Mouse (Mus musculus) WW6 (cell line): ENCODE results near the gene Gm6525.
A peak's percentile ranks its signal among the peaks of the same experiment; 100 is the strongest.

Experiments
- DNase-seq: peaks from one replicate; pipeline ENCODE4 v3.0.0-alpha.2; 2013; ENCODE audit warnings: low read depth, low spot score

The Gm6525 gene

DNA sequence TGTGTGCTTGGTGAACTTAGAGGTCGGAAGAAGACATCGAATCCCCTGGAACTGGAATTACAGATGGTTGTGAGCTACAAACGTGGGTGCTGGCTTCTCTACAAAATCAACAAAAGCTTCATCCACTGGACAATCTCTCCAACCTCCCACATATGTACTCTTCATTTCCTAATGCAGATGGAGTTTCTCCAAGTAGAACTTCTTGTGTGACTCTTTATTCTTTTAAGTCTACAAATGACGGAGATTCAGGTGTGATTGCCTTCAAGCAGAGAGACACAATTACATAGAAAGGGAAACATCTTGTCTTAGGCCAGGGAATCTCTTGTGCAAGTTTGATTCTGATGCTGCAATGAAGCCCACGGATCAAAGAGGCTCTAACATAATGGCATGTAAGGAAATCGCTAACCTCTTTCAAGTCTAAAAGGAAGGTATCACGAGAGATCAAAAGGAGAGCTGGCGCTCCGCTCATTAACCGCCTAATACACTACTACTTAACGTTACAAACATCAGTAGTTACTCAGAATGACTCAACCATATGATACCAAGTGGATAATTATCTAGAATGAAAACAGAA is at the start of gene Gm6525:
TSS of gene Gm6525 (plus strand) at position 524 of the 574 bp plus-strand sequence.
- DNase-seq = no peak

DNA sequence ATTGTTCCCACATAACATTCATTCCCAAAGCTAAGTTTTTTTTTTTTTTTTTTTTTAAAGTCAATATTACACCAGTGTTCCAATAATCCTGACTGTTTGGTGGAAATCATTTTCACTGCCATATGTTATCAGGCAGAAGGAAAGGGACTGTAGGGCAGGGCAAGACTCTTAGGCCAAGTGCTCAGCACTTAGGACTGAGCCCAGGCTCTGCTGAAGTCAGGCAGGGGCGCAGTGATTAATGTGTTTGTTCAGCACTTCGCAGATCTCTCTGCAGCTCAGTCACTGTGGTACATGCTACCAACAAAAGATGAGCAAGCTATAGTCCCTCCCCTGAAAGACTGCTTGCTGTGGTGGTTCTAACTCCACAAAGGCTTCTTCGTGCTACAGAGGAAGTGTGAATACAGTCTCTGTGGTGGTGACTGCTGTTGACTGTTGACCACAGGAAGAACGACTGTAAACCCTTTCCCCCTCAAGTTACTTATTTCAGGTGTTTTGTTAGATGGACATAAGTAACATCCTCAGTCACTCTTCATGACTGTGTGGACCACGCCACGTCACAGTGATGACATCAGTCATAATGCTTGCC is 48.1 kb upstream of the Gm6525 start:
- DNase-seq = no peak

DNA sequence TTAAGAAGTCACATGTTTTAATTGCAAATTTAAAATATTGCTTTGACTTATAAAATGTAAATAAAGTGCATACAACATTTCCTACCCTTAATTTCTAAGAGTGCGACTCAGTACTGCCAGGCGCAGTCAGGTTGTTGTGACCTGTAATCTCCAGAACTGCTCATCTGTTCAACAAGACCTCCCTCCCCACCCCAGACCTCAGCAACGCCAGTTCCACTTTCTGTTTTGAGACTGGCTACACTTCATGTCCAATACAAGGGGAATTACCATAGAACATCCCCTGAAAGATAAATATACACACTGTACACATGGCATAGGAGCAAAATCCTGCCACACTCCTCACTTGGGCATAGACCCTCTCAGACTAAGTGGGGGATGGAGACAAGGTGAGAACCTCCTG is 47.2 kb upstream of the Gm6525 start:
- DNase-seq = no peak

DNA sequence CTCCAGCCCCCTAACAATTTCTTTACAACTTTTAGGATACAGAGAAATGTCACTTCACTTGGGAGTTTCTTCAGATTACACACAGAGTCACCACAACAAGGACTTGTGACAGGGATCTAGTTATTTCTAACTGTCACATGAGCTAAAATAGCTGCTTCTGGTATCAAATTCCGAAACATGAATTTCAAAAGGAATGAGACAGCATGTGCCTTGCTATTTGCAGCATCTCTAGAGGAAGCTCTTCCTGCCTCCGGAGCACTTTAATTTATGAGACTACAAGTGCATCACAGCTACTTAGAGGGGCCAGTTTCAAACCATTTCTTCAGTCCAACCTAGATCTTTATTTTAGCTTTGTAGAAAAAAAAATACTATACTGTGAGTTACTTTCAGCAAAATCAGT is 46.5 kb upstream of the Gm6525 start:
- DNase-seq = no peak

DNA sequence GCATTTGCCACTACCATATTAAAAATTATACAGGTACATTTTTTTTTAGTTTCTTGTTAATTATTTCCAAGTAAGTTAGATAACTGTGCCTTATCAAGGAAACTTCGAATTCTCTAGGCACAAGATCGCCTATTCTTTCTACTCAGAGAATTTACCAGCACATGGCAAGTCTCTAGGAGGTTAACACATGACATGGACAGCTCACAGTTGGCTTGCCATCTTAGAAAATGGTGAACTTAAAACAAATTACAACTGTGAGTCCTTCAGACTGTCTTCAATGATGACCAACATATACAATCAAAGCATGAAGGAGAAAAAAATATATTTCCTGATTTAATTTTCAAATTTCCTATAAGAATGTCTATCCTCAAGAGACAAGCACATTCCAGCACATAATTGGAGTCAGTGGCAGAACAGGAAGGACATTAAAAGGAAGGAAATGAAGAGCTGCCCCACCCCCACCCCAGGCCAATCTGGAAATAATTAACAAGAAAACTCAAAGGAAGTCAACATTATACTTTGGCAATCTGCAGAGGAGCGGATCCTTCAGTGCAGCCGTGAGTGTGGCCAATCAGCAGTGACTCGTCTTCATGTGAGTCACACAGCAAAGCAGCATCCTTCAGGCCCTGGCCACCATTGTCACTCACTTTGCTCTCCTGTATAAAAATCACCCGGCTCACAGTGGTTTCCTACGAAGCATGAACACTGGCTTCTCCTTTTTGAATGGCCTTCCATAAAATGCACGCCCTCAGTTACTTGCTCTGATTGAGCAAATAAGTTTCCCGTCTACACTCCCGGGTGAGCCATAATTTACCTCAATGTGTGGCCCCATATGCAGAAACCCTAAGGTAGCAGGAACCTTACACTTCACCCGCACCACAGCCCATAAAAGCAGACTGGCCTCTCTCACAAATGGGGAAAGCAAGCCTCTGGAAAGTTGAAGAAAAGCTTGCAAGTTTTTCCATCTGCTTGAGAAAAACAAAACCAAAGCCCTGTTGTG is 44.7 kb upstream of the Gm6525 start:
- no peak for DNase-seq

DNA sequence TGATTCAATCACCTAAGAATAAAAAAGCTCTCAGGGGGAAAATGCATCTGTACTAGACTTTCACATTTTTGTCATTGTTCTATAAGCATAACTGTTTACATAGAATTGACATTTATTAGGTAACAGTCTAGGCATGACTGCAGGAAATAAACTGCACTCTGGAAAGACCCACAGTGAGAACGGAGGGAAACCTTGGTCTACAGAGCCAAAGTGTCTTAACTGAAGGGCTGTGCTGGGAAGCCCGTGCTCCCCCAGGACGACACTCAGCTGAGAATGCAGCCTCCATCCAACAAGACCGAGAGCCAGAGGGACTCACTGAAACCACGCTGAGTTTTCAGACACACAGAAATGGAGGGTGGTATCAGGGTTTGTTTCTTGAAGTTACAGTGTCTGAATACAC is 43.1 kb upstream of the Gm6525 start:
- DNase-seq = no peak

DNA sequence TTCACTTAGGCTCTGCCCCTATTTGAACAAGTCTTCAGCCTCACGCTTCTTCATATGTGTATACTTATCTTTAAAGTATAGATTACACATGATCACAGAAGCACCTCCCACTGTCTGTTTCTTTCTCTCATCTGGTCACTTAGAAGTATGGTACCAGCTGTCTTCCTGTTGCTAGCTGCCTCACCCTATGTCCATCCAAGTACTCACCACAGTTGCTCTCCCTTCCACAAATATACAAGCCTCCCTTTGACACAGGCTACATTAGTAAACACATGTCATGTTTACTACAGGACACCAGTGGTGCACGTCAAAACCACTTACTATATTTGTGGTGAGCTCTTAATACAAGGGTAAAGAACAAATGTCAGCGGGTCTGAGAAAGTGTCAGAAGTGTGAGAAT is 42.5 kb upstream of the Gm6525 start:
- DNase-seq = no peak

DNA sequence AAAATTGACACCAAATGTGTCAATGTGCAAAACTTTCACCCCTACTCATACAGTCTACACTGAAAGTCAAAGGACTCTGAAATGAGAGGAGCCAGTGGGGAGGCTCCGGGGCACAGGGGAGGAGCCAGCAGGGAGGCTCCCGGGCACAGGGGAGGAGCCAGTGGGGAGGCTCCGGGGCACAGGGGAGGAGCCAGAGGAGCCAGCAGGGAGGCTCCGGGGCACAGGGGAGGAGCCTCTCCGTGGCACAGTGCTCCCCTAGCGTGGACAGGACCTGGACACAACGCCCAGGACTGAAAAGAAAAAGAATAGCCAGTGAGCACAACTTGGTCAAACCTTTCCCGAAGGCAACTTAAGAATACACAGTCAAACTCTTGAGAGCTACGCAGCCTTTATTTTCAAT is 38.5 kb upstream of the Gm6525 start:
- no peak for DNase-seq

DNA sequence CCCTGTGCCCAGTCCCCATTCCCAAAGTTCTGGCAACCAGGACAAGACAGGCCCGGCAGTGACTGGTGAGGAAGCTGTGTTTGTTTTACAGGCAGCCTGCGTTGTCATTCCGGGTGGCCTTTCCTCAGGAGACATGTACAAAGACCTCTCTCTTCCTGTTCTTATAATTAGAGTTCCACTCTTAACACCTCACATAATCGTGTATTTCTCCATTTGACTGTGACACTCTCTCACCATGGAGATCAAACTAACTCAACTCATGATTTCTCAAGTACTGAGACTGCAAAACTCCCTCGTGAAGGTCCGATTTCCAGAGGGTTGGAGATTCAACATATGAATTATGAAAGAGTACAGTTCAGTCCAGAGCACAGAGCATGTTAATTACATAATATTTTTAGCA is 38.0 kb upstream of the Gm6525 start:
- DNase-seq = no peak

DNA sequence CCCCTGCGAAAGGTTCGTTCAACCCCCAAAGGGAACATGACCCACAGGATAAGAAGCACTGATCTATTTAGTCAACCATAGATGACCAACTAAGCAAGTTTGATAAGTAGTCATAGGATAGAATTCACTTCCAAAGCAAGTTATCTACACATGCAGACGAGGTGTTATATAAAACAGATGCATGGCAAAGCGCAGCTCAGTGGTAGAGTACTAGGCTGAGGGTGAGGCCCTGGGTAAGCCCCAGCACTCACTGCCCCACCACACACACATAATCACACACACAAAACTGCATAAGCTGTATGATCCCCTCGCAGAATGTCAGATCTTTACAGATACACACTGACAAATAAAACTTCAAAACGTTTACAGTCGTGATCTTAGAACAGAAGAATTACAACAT is 37.4 kb upstream of the Gm6525 start:
- DNase-seq = no peak

DNA sequence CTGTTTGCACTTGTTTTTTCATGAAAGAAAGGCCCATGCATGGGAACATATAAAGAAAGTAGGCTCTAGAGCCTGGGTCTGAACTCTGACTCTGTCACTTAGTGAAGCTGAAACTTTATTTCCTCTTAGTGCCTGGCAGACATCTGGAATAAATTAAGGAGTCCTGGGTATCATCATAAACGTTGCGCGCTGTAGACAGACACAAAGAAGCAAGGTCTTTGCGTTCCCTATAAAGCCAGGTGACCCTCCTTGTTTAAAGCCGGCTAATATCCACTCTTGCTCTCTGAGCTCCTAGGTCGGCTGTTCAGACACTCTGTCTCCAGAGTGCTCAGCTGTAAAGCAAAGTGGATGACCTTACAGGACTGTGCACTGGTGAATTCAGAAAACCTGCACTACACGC is 33.0 kb upstream of the Gm6525 start:
- DNase-seq = no peak

DNA sequence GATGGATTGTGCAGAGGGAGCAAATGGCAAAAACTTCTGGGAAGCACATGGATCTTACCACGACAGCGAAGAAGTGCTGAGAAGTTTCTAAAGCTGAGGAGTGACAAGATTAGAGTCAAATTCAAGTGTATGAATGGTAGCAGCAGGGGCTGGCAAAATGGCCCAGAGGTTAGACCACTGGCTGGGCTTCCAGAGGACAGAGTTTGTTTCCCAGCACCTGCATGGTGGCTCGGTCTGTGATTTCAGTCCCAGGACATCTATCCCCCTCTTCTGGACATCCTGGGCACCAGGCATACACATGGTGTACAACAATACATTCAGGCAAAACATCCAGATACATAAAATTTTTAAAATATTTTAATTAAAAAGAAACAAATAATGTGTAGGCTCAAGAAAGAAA is 24.1 kb upstream of the Gm6525 start:
- DNase-seq = no peak

DNA sequence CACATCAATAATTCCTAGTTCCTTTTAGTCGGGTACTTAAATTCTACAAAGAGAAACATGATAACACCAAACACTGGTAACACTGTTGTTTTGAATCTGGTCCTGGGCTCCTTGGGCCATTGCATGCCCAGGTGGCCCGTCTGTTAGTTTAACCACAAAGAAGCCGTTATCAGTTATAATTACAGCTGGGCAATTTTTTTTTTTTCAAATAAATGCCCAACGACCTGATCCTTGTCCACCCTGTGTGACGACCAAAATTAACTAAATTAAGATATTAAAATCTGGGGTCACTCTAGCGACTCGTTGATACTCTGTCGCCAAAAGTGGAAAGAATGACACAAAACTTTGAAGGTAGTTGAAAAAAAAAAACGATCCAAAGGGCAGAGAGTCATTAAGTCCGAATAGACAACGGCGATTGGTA is 19.2 kb upstream of the Gm6525 start:
- no peak for DNase-seq

DNA sequence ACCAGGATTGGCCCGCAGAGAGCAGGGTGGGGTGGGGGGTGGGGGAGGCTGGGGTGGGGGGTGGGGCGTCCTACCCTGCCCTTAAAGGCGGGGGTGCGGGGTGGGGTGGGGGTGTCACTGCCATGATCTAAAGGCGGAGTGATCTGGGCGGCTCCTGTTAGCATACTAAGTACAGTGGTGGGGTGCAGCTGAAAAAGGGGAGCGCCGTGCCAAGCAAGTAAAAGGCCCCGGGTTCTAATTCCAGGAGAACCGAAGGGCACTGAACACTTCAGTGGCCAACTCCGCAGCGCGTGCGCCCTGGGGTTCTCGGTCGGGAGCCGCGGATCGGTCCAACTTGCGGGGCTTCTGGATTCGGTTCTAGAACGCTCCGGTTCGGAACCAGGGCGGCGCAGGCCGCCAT is 18.8 kb upstream of the Gm6525 start:
- peak; percentile 46 for DNase-seq

DNA sequence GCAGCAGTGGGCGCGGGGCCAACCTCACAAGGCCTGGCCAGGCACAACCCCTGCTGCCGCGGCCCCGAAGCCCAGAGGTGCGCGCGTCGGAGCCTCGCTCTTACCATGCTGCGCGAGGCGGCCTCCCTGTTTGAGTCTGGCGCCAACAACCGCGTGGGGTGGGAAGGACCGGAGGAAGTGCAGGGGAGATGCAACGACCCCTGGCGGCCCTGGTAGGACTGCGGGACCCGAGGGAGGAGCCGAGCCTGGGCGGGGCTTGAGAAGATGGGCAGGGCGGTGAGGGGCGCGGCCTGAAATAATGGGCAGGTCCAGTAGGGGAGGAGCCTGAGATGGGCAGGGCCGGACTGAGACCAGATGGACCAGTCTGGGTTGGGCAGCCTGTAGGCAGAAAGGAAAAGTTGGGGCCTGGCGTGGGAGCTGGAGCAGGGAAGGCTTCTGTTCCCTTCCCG is 18.3 kb upstream of the Gm6525 start, which contains the start of gene Mnd1:
TSS of gene Mnd1 (minus strand) at position 229 of the 449 bp plus-strand sequence.
- peak; percentile 93 for DNase-seq

DNA sequence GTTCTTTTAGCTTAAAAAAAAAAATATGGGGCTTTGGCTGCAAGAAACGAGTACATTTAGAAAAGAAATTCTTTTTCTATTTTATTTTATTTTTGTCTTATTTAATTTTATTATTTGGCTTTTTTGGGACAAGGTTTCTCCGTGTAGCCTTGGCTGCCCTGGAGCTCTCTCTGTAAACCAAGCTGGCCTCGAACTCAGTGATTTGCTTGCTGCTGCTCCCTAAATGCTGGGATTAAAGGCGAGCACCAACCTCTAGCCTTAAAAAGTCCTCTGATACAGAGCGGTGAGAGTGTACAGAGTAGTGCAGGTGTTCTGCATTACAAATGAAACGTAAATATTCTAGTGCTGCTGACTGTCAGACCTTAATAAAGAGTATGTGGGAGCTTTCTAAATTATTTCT is 17.8 kb upstream of the Gm6525 start:
- DNase-seq = no peak

DNA sequence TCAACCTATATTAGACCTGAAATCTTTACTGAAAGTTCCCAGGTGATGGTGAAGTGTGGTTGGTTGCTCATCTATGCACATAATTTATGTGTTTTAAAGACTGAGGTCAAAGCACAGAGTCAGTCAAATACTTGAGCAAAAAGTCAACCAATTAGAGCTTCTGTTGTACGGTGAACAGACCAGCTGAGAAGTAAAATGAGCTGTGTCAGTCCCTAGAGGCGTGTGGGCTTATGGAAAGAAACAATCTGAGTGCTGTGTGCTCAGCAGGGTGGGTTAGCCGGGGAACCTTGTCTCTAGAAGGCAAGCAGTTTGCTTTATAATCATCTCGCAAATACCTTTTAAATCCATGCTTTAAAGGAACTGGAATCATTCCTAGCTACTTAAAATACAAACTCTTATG is 16.9 kb upstream of the Gm6525 start:
- DNase-seq = no peak

DNA sequence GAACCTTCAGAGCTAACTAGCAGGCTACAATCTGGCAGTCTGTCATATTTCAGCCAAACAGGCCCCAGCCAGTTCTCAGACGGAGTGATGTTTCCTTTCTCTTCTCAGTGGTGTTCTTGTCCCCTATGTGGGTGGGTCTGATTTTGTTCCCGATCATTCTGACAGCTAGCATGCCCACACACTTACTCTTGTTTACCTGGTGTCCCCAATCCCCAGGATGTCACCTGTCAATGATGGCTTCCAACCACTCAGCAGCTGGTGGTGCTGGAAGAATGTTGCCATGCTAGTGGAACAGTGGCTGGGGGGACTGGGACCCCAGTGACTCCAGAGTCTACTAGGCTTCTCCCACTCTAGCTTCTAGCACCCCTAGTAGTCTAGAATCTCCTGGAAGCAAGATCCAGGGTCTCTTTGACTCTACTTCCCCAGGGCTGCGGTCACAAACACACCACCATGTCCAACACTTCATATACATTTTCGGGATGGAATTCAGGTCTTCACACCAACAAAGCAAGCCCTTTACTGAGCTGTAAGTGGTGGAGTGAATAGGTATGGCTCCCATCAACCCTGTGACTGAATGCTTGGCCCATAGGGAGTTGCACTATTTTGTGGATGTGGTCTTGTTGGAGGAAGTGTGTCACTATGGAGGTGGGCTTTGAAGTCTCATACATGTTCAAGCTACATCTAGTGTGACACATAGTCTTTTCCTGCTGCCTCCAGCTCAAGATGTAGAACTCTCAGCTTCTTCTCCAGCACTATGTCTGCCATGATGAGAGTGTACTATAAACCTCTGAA is 16.1 kb upstream of the Gm6525 start:
- DNase-seq = no peak

DNA sequence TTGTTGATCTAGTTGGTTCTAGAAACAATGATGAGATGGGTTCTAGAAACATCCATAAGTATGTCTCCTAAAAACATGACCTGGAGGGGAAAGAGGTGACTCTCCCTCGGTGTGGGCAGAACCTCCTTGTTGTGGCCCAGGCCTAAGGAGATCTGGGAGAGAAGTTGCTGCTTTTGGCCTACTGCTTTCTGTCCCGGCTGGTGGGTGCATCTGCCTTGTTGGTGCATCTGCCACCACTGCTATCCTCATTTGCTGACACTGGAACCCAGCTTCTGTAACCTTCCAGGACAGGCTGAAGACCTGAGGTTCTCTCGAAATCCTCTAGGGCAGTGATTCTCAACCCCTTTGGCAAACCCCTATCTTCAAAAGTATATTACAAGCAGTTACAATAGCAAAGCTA is 8.5 kb upstream of the Gm6525 start:
- DNase-seq = no peak

DNA sequence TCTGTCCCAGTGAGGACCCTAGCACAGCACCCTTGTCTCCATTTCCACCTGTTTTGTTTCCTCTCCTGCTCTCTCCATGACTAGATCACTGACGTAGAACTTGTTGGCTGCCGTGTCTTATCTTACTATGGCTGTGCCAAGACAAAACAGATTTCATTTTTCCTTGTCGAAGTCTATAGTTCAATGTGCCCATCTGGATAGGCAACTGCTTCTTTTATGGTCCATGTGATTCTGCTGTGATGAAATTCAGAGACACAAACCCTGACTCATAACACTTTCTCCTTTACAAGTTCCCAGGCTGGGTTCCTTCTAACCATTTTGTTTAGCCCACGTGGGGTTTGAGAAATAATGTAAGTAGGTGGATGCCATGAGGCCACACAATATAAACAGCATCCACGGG is 7.8 kb upstream of the Gm6525 start:
- DNase-seq = no peak

DNA sequence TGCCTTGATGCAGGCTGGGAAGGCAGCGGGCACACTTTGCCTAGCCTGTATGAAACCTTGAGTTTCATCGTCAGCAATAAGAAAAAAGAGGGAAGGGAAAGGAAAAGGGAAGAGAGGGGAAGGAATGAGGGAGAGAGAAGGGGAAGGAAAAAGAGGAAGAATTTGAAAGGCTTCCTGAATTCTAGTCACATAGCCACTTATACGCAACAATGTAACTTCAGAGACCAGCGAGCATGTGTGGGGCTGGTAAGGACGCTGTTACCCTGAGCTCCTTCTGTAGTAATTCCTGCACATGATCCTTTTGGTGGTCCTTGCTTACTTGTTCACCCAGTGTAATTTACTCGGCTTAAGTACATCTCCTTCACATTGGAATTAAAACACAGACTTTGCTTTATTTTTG is 5.0 kb upstream of the Gm6525 start:
- no peak for DNase-seq
